17 mouse cellular contexts compared by ENCODE assay signal in genomic region chr10:96574786-96575185, GRCm38 (mm10). TPM values are rescaled to one million over a fixed set of nuclear protein-coding genes. Genes with fewer than 3 reads are reported as not detected.
DNase-seq lines count a peak whose midpoint lies in the region; ATAC-seq lines count a peak whose summit lies in the region.
"Had no signal": no experiment of that assay in that cellular context is flagged by ENCODE, and none has a peak within 500 bp of the region (broad histone marks: within the 10 kb centered on the region; RNA-seq: fewer than 3 reads in every experiment).

No protein-coding gene starts in this region.

- H3K4me3 ChIP-seq in intestine, embryonic 16.5 days (ENCODE audit: low read length) = no peak overlapping the region
- H3K4me3 ChIP-seq: forebrain, embryonic 15.5 days; heart, adult 2 months; heart, embryonic 15.5 days; hindbrain, embryonic 10.5 days had no signal

- H3K27me3 ChIP-seq in intestine, embryonic 16.5 days (replicated peaks; ENCODE audit: control insufficient read depth, insufficient read depth, low read length) = no peaks in the 10 kb centered on the region
- H3K27me3 ChIP-seq: forebrain, embryonic 15.5 days; heart, embryonic 15.5 days had no signal

- peak; percentile 77 for ATAC-seq in intestine, embryonic 16.5 days
- 0 out of 2 replicates have a peak, but pooled peaks have one; percentile 20 for ATAC-seq in megakaryocyte progenitor cell, adult 5-6 weeks (replicated peaks; ENCODE audit: poor library complexity)
- ATAC-seq: forebrain, embryonic 15.5 days had no signal

- H3K36me3 ChIP-seq in intestine, embryonic 16.5 days (ENCODE audit: control insufficient read depth, insufficient read depth, low read length) = no peaks in the 10 kb centered on the region
- H3K36me3 ChIP-seq: forebrain, embryonic 15.5 days; heart, embryonic 15.5 days; hindbrain, embryonic 10.5 days had no signal

- no peak overlapping the region for H3K27ac ChIP-seq in intestine, embryonic 16.5 days (ENCODE audit: low read length)
- H3K27ac ChIP-seq: forebrain, embryonic 15.5 days; heart, adult 2 months; heart, embryonic 15.5 days; hindbrain, embryonic 10.5 days; hindbrain, embryonic 14.5 days had no signal

- H3K9ac ChIP-seq in intestine, embryonic 16.5 days (ENCODE audit: low read depth, low read length) = no peak overlapping the region
- H3K9ac ChIP-seq: forebrain, embryonic 15.5 days; heart, embryonic 15.5 days; hindbrain, embryonic 14.5 days had no signal

- DNase-seq in lung, postnatal 36 days = peak; percentile 46
- no peak for DNase-seq in lung, postnatal 25 days (ENCODE audit: low spot score)
- DNase-seq in kidney, adult 18-20 months = no peak
- no peak for DNase-seq in cerebellum, adult 9-10 months
- DNase-seq in adipocyte (ENCODE audit: low spot score) = no peak
- DNase-seq: adrenal gland, postnatal 10 days; cerebellum, adult 18-20 months; cerebellum, postnatal 10 days; gastrocnemius, postnatal 14 days; heart, adult 2 months had no signal

- WGBS in intestine, embryonic 16.5 days = 68% methylated on average over 6 of the region's 6 CpGs

- H3K4me2 ChIP-seq in intestine, embryonic 16.5 days (ENCODE audit: low read depth, low read length) = no peak overlapping the region
- H3K4me2 ChIP-seq: forebrain, embryonic 15.5 days; heart, embryonic 11.5 days; heart, embryonic 15.5 days; hindbrain, embryonic 14.5 days had no signal

- no peaks in the 10 kb centered on the region for H3K4me1 ChIP-seq in intestine, embryonic 16.5 days (ENCODE audit: control insufficient read depth, insufficient read depth, low read length)
- H3K4me1 ChIP-seq: forebrain, embryonic 15.5 days; heart, embryonic 15.5 days had no signal

- no peaks in the 10 kb centered on the region for H3K9me3 ChIP-seq in intestine, embryonic 16.5 days (ENCODE audit: control insufficient read depth, low read length)
- H3K9me3 ChIP-seq: forebrain, embryonic 15.5 days; heart, embryonic 15.5 days; hindbrain, embryonic 10.5 days had no signal

RNA-seq across cellular contexts. Expression of gene Btg1, which starts 42.0 kb away (rescaled TPM):
- 43.2 and 43.9 TPM in 2 replicates for polyA plus RNA-seq in intestine, embryonic 16.5 days (2015; fragmentation: Nextera tagmentation; extraction: Ambion mirVana)
- 35.2 and 37.5 TPM in 2 replicates for total RNA-seq in megakaryocyte progenitor cell, adult 5-6 weeks (2015)
- total RNA-seq in megakaryocyte progenitor cell, adult 5-6 weeks (2017) = 31.5 and 34.6 TPM in 2 replicates
